Mouse (Mus musculus): ENCODE data around the gene Sp1. TPM values are rescaled to one million over a fixed set of nuclear protein-coding genes. Genes with fewer than 3 reads are reported as not detected.

Sp1 gene
- total and polyA plus RNA-seq, 3 experiments, result 16.3 to 92.3 (median 47.2) TPM

DNA sequence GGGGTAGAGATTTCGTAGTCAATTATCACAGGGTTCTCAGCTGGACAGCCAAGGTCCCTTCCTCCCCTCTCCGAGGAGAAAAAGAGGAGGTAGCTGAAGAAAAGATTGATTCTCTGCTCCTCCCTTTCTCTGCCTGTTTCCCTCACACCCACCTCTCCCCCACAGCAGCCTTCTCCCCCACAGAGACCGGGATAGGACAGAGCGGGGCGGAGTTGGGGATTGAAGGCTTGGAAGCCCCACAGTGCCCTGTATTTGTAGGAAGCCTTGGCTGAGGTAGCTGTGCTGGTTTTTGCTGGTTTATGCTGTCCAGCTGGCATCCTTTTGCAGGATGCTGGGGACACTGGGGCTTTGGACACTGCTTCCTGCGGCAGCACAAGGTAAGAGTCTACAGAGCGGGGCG lies 39.2 kb downstream of the Sp1 start, which contains the start of gene Amhr2:
Gene Amhr2, plus strand, starts transcription at position 222 of the 400 bp plus-strand sequence.
- Histone ChIP-seq H3K27ac (ENCODE audit: control insufficient read depth, low read depth, low read length) (no peak within 1 kb of the TSS), H3K9me3 (replicated peaks; ENCODE audit: insufficient read depth, low read length) (no peaks in the 10 kb centered on the region), H3K4me3 (ENCODE audit: control insufficient read depth in 1 of 2, insufficient read depth in 1 of 2, low read depth in 2 of 2, low read length in 2 of 2) (no peak within 1 kb of the TSS), H3K9ac (ENCODE audit: control insufficient read depth, low read depth, low read length, poor library complexity, severe bottlenecking) (peak within 1 kb of the TSS; percentile 5; the same call in 1 of the 2 replicates), H3K4me1 (ENCODE audit: control insufficient read depth in 1 of 2, insufficient read depth in 2 of 2, low read length in 2 of 2) (peaks cover 2 to 20% of the 10 kb centered on the region in 2 experiments; a peak in 3 of 4 replicates), H3K36me3 (ENCODE audit: control insufficient read depth in 1 of 2, insufficient read depth in 2 of 2, low read length in 2 of 2) (peaks cover 0 to 6% of the 10 kb centered on the region in 2 experiments; a peak in 1 of 4 replicates), H3K27me3 (ENCODE audit: control insufficient read depth in 1 of 2, insufficient read depth in 2 of 2, low read length in 2 of 2) (no peaks in the 10 kb centered on the region), H3K79me2 (ENCODE audit: control insufficient read depth, insufficient read depth, low read length, poor library complexity) (no peaks in the 10 kb centered on the region; the same call in 1 of the 2 replicates)
- TF ChIP-seq RCOR1 (IDR thresholded peaks at IDR 0.05; ENCODE audit: low read depth, low read length) (no peak), GATA1 (IDR thresholded peaks at IDR 0.05; ENCODE audit: low read depth, low read length) (no peak), ZMIZ1 (IDR thresholded peaks at IDR 0.05; ENCODE audit: low read depth, low read length) (no peak), KAT2A (conservative IDR thresholded peaks at IDR 0.05; ENCODE audit: low read depth, low read length) (no peak), MXI1 (IDR thresholded peaks at IDR 0.05; ENCODE audit: low read depth, low read length) (no peak), JUND (IDR thresholded peaks at IDR 0.05; ENCODE audit: low read depth, low read length) (no peak), POLR2AphosphoS5 (IDR thresholded peaks at IDR 0.05; ENCODE audit: borderline replicate concordance, low read depth, low read length) (no peak), CHD2 (IDR thresholded peaks at IDR 0.05; ENCODE audit: low read length) (no peak), NRF1 (IDR thresholded peaks at IDR 0.05; ENCODE audit: insufficient read depth, low read depth, low read length, poor library complexity, severe bottlenecking) (no peak), POLR2AphosphoS2 (IDR thresholded peaks at IDR 0.05; ENCODE audit: low read length) (no peak), NELFE (IDR thresholded peaks at IDR 0.05; ENCODE audit: low read depth, low read length) (no peak), MYC (IDR thresholded peaks at IDR 0.05; ENCODE audit: low read depth, low read length) (no peak), SMC3 (IDR thresholded peaks at IDR 0.05; ENCODE audit: low read depth, low read length) (no peak), ZNF384 (IDR thresholded peaks at IDR 0.05; ENCODE audit: low read depth, low read length) (no peak), UBTF (IDR thresholded peaks at IDR 0.05; ENCODE audit: borderline replicate concordance, insufficient read depth, low read depth, low read length) (no peak), ZKSCAN1 (IDR thresholded peaks at IDR 0.05; ENCODE audit: low read depth, low read length) (no peak), ZC3H11A (IDR thresholded peaks at IDR 0.05; ENCODE audit: low read depth, low read length) (no peak)
- no peak for DNase-seq (ENCODE audit: low read depth, low spot score)

DNA sequence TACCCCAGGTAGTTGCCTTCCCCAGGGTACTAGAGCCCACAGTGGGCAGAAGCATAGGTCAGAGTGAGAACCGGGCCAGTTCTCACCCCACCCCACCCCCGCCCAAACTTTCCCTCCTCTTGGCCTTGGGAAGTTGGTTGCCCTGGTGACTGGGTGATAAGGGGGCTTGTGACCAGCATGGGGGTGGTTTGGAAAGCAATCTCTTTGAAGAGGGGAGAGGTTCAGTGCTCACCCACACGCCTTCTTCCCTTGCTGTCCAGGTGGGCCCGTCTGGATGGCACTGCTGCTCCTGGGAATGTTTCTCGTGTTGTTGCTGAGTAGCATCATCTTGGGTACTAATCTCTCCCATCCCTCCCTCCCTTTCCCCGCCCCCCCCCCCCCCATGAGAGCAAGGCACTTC lies 40.5 kb downstream of the Sp1 start:
- H3K79me2 ChIP-seq (ENCODE audit: control insufficient read depth, insufficient read depth, low read length, poor library complexity), result no peaks in the 10 kb centered on the region; the same call in 1 of the 2 replicates
- peak overlapping the region; percentile 58 to 74; a peak in 2 of 4 replicates for H3K4me3 ChIP-seq (ENCODE audit: control insufficient read depth in 1 of 2, insufficient read depth in 1 of 2, low read depth in 2 of 2, low read length in 2 of 2)
- no peak overlapping the region for H3K27ac ChIP-seq (ENCODE audit: control insufficient read depth, low read depth, low read length)
- TF ChIP-seq CHD1 (IDR thresholded peaks at IDR 0.05; ENCODE audit: low read depth, low read length) (no peak), E2F4 (IDR thresholded peaks at IDR 0.05; ENCODE audit: borderline replicate concordance, low read depth, low read length) (no peak), EP300 (IDR thresholded peaks at IDR 0.05; ENCODE audit: low read depth in 1 of 2, low read length in 2 of 2) (peak; percentile 21 to 43; a peak in 2 of 4 replicates), CTCF (IDR thresholded peaks at IDR 0.05 in 2 of 3, conservative IDR thresholded peaks at IDR 0.05 in 1 of 3; ENCODE audit: control insufficient read depth in 1 of 3, insufficient read depth in 1 of 3, low read depth in 2 of 3, low read length in 3 of 3, poor library complexity in 1 of 3, severe bottlenecking in 1 of 3) (no peak), TAL1 (IDR thresholded peaks at IDR 0.05; ENCODE audit: low read length) (no peak), UBTF (IDR thresholded peaks at IDR 0.05; ENCODE audit: borderline replicate concordance, insufficient read depth, low read depth, low read length) (no peak), MAX (IDR thresholded peaks at IDR 0.05; ENCODE audit: low read length) (0 out of 2 replicates have a peak, but pooled peaks have one; percentile 22), TCF12 (IDR thresholded peaks at IDR 0.05; ENCODE audit: low read depth, low read length) (no peak; the same call in 1 of the 2 replicates), MEF2A (IDR thresholded peaks at IDR 0.05; ENCODE audit: extremely low read depth, insufficient replicate concordance, low read depth, low read length, poor library complexity, severe bottlenecking) (no peak), KAT2A (conservative IDR thresholded peaks at IDR 0.05; ENCODE audit: low read depth, low read length) (no peak), GATA1 (IDR thresholded peaks at IDR 0.05; ENCODE audit: low read depth, low read length) (peak; percentile 62), BHLHE40 (IDR thresholded peaks at IDR 0.05; ENCODE audit: borderline replicate concordance, low read depth, low read length) (no peak), MAZ (IDR thresholded peaks at IDR 0.05; ENCODE audit: low read depth, low read length) (0 out of 2 replicates have a peak, but pooled peaks have one; percentile 63), ZNF384 (IDR thresholded peaks at IDR 0.05; ENCODE audit: low read depth, low read length) (no peak), MXI1 (IDR thresholded peaks at IDR 0.05; ENCODE audit: low read depth, low read length) (no peak), RCOR1 (IDR thresholded peaks at IDR 0.05; ENCODE audit: low read depth, low read length) (no peak), MYC (IDR thresholded peaks at IDR 0.05; ENCODE audit: low read depth, low read length) (no peak), USF2 (IDR thresholded peaks at IDR 0.05; ENCODE audit: borderline replicate concordance in 1 of 2, insufficient read depth in 1 of 2, low read depth in 1 of 2, low read length in 2 of 2) (no peak), SMC3 (IDR thresholded peaks at IDR 0.05; ENCODE audit: low read depth, low read length) (no peak), ZKSCAN1 (IDR thresholded peaks at IDR 0.05; ENCODE audit: low read depth, low read length) (no peak), POLR2AphosphoS5 (IDR thresholded peaks at IDR 0.05; ENCODE audit: borderline replicate concordance, low read depth, low read length) (no peak)

More for the DNA sequence above, 40.5 kb downstream of the Sp1 start:
- peak overlapping the region; percentile 5; the same call in 1 of the 2 replicates for H3K9ac ChIP-seq (ENCODE audit: control insufficient read depth, low read depth, low read length, poor library complexity, severe bottlenecking)
- peaks cover 2 to 20% of the 10 kb centered on the region in 2 experiments; a peak in 3 of 4 replicates for H3K4me1 ChIP-seq (ENCODE audit: control insufficient read depth in 1 of 2, insufficient read depth in 2 of 2, low read length in 2 of 2)
- peak; percentile 68 for DNase-seq (ENCODE audit: low read depth, low spot score)
- no peaks in the 10 kb centered on the region for H3K27me3 ChIP-seq (ENCODE audit: control insufficient read depth in 1 of 2, insufficient read depth in 2 of 2, low read length in 2 of 2)
- peaks cover 0 to 6% of the 10 kb centered on the region in 2 experiments; a peak in 1 of 4 replicates for H3K36me3 ChIP-seq (ENCODE audit: control insufficient read depth in 1 of 2, insufficient read depth in 2 of 2, low read length in 2 of 2)
- no peaks in the 10 kb centered on the region for H3K9me3 ChIP-seq (replicated peaks; ENCODE audit: insufficient read depth, low read length)
